Mouse (Mus musculus) heart, adult 18-20 months (tissue): ENCODE data around the gene Idh2. TPM values are rescaled to one million over a fixed set of nuclear protein-coding genes. Genes with fewer than 3 reads are reported as not detected.

Experiments
- DNase-seq, 2 experiments: peaks; one replicate each; pipeline ENCODE4 v3.0.0; 2021 to 2022; ENCODE audit warnings: mixed read lengths in 1 of 2
- total RNA-seq, 2 experiments: library from RNA; stranded (reverse); gene quantifications; 2 replicates each; pipeline ENCODE4 v1.2.3; 2021

Idh2 gene
- total RNA-seq, 2 experiments from 2014 or later = 2,187 to 2,245 TPM

- DNase-seq = no peak
Measured at GRCm38 (mm10) chr7:80085970-80086715, 29.0 kb downstream of the Idh2 start.

- DNase-seq = peak; percentile 56 to 83
Measured at GRCm38 (mm10) chr7:80084484-80084931, 30.7 kb downstream of the Idh2 start.

- no peak for DNase-seq
Measured at GRCm38 (mm10) chr7:80081586-80082554, 33.3 kb downstream of the Idh2 start.

GRCm38 (mm10) chr7:80078792-80079301 lies 36.3 kb downstream of the Idh2 start:
- DNase-seq = peak; percentile 91 to 98

- peak in 1 of 2 experiments; percentile 67 for DNase-seq
Measured at GRCm38 (mm10) chr7:80077801-80078200, 37.4 kb downstream of the Idh2 start.

GRCm38 (mm10) chr7:80076961-80077716 lies 38.1 kb downstream of the Idh2 start:
- DNase-seq = no peak

- no peak for DNase-seq
Measured at GRCm38 (mm10) chr7:80075946-80076583, 39.1 kb downstream of the Idh2 start.

- DNase-seq = peak; percentile 68 to 75
Measured at GRCm38 (mm10) chr7:80074921-80075441, 40.2 kb downstream of the Idh2 start.

- DNase-seq = no peak
Measured at GRCm38 (mm10) chr7:80073506-80073905, 41.7 kb downstream of the Idh2 start.

GRCm38 (mm10) chr7:80072297-80072696 lies 42.9 kb downstream of the Idh2 start:
- DNase-seq = no peak

- DNase-seq = no peak
Measured at GRCm38 (mm10) chr7:80071209-80071608, 44.0 kb downstream of the Idh2 start.

GRCm38 (mm10) chr7:80069615-80070327 lies 45.4 kb downstream of the Idh2 start:
- peak; percentile 63 to 68 for DNase-seq

- no peak for DNase-seq
Measured at GRCm38 (mm10) chr7:80068341-80068740, 46.9 kb downstream of the Idh2 start.

- DNase-seq = no peak
Measured at GRCm38 (mm10) chr7:80066675-80067455, 48.3 kb downstream of the Idh2 start.

- DNase-seq = no peak
Measured at GRCm38 (mm10) chr7:80065250-80065649, 49.9 kb downstream of the Idh2 start.

- no peak for DNase-seq
Measured at GRCm38 (mm10) chr7:80063902-80064736, 51.1 kb downstream of the Idh2 start.

- no peak for DNase-seq
Measured at GRCm38 (mm10) chr7:80063244-80063643, 51.9 kb downstream of the Idh2 start.

GRCm38 (mm10) chr7:80062083-80062826 lies 52.9 kb downstream of the Idh2 start:
- no peak for DNase-seq
